Mouse (Mus musculus) embryonic stem cell, embryonic (primary cell): ENCODE results near the gene 6030408B16Rik.

Experiments used
- CTCF ChIA-PET, 4 experiments: fragments of 300-600 bp in 2 of 4; fragments of 350-600 bp in 2 of 4; sonication (Branson Sonifier 250); formaldehyde crosslinking; loops; one replicate each; lab custom pipeline; 2022; ENCODE audit warnings: inconsistent platforms in 2 of 4; lab: Charles Lee
- POLR2A ChIA-PET, 4 experiments: fragments of 300-600 bp in 2 of 4; fragments of 350-600 bp in 2 of 4; sonication (Branson Sonifier 250); formaldehyde crosslinking; loops; one replicate each; lab custom pipeline; 2022; ENCODE audit warnings: antibody characterized with exemption in 4 of 4, inconsistent platforms in 1 of 4; lab: Charles Lee

The 6030408B16Rik gene

DNA sequence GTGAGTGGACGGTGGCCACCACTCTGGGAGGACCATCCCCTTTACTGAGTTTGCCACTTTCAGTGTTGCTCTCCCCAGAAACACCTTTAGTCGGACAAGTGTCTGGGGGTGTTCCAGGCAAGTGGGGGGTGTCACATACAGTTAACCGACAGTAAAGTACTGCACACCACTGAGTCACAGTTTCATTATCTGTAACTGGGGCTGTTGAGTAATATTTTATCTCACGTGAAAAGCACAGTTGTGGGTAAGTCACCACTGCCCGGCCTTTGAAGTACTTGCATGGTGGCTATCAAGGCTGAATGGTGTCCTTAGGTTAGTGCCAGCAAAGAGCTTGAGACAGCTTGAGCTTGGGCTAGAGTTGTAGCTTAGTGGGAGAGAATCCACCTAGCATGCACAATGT is 10.5 kb upstream of the 6030408B16Rik start:
- CTCF ChIA-PET = interaction anchor here (1.0 to 2.5 kb wide), 15 partner anchors 9 to 109 kb away, joined by 3 to 22 read pairs (median 7); partner anchors contain the start of gene 6030408B16Rik (in 1 of the 4)
- POLR2A ChIA-PET = interaction anchor here (0.6 to 16.9 kb wide), 18 partner anchors 9 to 138 kb away, joined by 3 to 268 read pairs (median 7); partner anchors contain the start of genes 6030408B16Rik (in 1 of the 4) and Nr4a1 (in 1 of the 4)

DNA sequence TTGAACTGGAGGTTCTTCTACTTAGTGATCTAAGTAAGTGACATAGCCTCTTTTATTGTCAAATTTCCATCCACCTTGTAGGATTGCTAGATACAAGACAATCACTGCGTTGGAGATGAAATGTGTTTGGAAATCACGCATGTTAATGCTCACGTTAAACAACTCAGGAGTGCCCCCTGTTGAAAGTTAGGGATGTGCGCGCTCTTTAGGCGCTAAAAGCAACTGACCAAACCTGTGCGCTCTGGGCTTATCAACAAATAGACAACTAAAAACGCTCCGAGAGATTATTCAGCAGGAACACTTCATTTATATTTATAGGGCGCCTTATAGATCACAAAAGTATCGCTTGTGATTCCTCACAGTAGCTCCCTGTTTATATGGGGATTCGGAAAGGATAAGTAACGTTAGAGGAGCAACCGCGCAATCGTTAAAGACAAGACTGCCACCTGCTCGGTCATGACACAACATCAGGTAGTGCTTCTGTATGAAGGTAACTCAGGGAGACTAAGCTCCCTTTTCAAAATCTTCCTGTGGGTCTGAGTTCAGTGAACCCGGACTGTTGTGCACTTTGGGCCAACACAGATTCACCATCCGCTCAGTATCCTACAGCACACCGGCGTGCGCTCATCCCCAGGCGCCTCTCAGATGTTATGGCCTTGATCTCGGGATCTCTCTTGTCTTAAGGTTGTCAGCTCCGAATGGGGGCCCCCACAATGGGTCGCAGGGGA is 9.7 kb upstream of the 6030408B16Rik start:
- CTCF ChIA-PET = interaction anchor here (0.6 to 2.5 kb wide), 40 partner anchors 8 to 825 kb away, joined by 3 to 22 read pairs (median 4); partner anchors contain the start of gene 6030408B16Rik (in 2 of the 4)
- POLR2A ChIA-PET = interaction anchor here (0.5 to 16.9 kb wide), 42 partner anchors 8 to 790 kb away, joined by 3 to 268 read pairs (median 5); partner anchors contain the start of genes 6030408B16Rik (in 1 of the 4), Eif4b (in 1 of the 4) and Nr4a1 (in 1 of the 4)

DNA sequence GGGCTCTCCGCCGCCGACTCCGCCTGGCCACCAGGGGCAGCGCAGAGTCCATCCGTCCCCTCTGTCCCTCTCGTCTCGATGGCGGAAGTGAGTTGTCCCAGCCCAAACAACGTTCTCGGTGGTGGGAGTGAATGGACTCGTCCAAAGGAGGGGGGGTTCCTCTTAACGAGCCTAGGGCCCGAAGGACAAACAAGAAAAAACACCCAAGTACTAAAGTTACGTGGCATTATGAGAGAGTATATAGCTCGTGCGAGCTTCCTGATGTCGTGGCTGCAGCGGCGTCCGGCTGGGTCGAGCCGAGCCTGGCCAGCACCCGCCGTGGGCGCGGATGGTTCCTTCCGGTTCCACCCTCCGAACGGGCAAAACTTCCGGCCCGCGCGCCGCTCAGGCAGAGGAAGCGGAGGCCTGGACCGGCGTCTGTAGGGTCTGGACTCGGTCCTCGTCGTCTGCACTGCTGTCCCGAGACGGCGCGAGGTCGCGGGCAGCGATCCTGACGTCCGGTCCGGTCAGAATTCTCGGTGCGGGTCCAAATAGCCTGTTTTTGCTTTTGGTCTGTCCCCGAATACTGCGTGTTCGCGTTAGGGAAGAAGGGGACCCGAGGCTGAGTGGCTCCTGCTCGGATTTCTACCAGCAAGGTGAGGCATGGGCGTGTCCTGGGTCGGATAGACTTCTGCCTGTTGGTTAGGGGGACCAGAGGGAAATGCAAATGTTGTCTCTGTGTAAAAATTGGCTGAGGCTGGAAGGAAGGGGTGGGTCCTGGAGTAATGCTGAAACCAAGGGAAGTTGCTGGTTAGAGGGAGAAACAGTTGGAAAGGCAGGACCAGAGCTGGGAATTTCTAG is 8.9 kb upstream of the 6030408B16Rik start, which contains the start of gene Atg101:
Gene Atg101 (plus strand): TSS at position 362 of the 840 bp plus-strand sequence.
- POLR2A ChIA-PET = interaction anchor here (0.7 to 16.9 kb wide), 41 partner anchors 7 to 789 kb away, joined by 3 to 268 read pairs (median 5); partner anchors contain the start of genes 6030408B16Rik (in 1 of the 4), Eif4b (in 1 of the 4) and Nr4a1 (in 1 of the 4)
- CTCF ChIA-PET = interaction anchor here (0.6 to 3.2 kb wide), 37 partner anchors 9 to 824 kb away, joined by 3 to 22 read pairs (median 4); partner anchors contain the start of gene 6030408B16Rik (in 2 of the 4)

DNA sequence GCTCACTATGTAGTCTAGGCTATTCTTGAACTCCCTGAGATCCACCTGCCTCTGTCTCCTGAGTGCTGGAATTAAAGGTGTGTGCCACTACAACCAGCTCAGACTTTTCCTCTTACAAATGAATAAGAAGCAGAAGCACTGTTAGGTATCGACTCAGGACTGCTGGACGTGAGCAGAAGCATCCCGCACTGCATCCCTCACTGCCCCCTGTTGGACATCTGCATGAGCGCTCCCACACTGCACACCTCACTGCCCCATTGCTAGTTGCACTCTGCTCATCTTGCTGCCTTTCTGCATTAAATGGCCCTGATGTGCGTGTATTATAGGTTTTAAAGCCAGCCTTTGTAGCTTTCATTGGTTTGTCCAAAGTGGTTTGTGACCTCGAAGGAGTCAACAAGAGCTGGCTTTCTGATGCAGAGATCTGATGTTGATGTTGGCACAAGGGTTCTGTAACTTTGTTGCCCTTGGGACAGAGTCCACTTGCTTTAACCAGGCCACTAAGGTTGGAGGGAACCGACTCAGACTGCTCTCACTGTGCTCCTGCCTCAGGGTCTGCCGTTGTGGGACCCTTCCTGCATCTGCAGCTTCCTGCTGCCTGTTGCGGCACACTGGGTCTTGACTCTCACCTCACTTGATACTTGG is 6.8 kb upstream of the 6030408B16Rik start:
- ChIA-PET POLR2A (interaction anchor here in 3 of 4 experiments (0.6 to 16.9 kb wide), 15 partner anchors 10 to 62 kb away, joined by 3 to 268 read pairs (median 4); partner anchors contain the start of gene Nr4a1 (in 1 of the 3)), CTCF (interaction anchor here (0.6 to 3.2 kb wide), 18 partner anchors 10 to 193 kb away, joined by 3 to 14 read pairs (median 4); no protein-coding TSS in a partner anchor)

DNA sequence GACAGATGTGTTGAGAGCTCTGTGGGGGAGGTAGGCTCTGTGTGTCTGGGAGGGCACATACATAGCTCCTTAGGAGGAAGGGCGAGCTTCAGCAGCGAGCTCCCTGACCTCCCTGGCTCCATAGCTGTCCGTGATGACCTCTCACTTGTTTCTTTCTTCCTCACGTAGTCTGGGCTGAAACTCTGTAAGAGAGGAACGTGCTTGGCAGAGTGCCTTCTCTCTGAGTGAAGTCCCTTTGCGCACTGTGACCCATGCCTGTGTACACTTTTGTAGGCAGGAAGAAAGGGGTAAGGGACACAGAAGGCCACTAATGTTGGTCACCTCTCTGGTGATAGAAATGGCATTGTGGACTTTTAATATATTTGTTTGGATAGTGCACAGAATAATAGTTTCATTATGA is 5.7 kb upstream of the 6030408B16Rik start:
- ChIA-PET CTCF (interaction anchor here in 3 of 4 experiments (0.5 to 3.2 kb wide), 8 partner anchors 11 to 848 kb away, joined by 3 to 14 read pairs (median 4); no protein-coding TSS in a partner anchor), POLR2A (interaction anchor here in 3 of 4 experiments (0.6 to 16.9 kb wide), 8 partner anchors 11 to 541 kb away, joined by 3 to 268 read pairs (median 4); partner anchors contain the start of gene Nr4a1 (in 1 of the 3))

DNA sequence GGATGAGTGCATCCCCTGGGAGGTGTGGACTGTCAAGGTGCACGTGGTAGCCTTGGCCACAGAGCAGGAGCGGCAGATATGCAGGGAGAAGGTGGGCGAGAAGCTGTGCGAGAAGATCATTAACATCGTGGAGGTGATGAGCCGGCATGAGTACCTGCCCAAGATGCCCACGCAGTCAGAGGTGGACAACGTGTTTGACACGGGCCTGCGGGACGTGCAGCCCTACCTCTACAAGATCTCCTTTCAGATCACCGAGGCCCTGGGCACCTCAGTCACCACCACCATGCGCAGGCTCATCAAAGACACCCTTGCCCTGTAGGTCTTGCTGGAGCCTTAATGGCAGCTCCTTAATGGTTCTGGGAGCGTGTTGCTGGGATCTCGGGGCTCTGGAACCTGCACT is 2.7 kb upstream of the 6030408B16Rik start:
- ChIA-PET POLR2A (interaction anchor here (0.6 to 2.0 kb wide), 10 partner anchors 12 to 55 kb away, joined by 3 to 9 read pairs (median 4); no protein-coding TSS in a partner anchor), CTCF (interaction anchor here in 2 of 4 experiments (1.1 to 2.9 kb wide), 5 partner anchors 24 to 50 kb away, joined by 3 to 11 read pairs (median 7); no protein-coding TSS in a partner anchor)

DNA sequence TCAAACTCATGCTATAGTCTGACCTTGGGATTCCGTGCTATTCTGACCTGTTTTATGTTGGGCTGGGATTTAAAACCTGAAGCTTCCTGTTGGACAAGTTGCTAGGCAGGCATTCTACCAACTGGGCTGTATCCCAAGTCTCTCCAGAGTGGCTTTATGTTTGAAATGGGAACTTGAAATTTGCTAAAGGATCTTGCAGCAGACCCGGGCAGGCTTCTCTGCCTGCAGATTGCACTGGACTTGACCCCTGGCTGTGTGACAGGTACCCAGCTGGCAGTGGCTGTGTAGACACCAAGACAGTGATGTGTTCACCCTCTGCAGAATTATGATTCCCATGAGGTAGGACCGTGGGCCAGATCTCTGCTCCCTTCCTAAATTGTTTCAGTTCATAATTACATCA is 1.0 kb upstream of the 6030408B16Rik start:
- POLR2A ChIA-PET = interaction anchor here (0.6 to 1.9 kb wide), 16 partner anchors 9 to 70 kb away, joined by 3 to 9 read pairs (median 4); partner anchors contain the start of gene Atg101 (in 1 of the 4)
- CTCF ChIA-PET = interaction anchor here in 2 of 4 experiments (1.2 to 2.9 kb wide), 6 partner anchors 9 to 70 kb away, joined by 4 to 11 read pairs (median 7); no protein-coding TSS in a partner anchor

DNA sequence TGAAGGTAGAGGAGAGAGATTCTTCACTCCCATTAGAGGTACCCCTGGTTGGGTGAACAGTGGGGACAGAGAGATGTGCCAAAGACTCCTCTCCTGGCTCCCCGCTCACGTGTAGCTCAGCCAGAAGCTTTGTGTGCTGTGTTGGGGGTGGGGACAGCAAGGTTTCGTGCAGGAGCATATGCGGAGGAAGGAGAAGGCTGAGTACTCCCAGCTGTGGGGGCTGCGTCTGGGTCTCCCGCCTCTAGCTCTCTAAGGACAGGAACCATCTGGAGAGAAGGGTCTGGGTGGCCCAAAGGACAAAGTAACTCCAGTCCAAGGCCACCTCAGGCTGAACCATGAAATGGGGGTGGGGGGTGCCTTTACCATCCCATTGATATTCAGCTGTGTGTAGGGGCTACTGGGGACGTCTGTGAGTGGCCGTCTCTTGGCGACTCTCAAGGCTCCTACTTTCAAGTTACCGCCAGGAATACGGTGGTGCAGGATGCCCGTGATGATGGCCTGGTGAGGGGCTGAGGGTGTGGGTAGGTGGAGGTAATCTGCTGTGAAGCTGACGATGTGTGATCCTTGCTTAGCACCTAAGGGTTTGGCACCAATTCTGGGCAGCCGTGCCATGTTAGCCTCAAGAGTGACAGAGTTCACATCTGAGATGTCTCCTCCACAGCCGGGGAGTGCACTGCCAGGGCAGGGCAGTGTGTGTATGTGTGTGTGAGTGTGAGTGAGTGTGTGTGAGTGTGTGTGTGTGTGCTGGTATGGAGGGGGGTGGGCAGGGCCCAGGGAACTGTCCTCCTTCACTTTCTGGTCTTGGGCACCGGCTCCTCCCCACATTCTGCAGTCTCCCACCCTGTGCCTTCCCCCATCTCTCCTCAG is 1.2 kb downstream of the 6030408B16Rik start:
- ChIA-PET CTCF (interaction anchor here (0.5 to 3.9 kb wide), 16 partner anchors 11 to 690 kb away, joined by 3 to 20 read pairs (median 4); partner anchors contain the start of gene Atg101 (in 1 of the 4)), POLR2A (interaction anchor here in 3 of 4 experiments (0.7 to 2.3 kb wide), 16 partner anchors 9 to 78 kb away, joined by 3 to 11 read pairs (median 4); partner anchors contain the start of genes Atg101 (in 3 of the 3) and Nr4a1 (in 1 of the 3))

DNA sequence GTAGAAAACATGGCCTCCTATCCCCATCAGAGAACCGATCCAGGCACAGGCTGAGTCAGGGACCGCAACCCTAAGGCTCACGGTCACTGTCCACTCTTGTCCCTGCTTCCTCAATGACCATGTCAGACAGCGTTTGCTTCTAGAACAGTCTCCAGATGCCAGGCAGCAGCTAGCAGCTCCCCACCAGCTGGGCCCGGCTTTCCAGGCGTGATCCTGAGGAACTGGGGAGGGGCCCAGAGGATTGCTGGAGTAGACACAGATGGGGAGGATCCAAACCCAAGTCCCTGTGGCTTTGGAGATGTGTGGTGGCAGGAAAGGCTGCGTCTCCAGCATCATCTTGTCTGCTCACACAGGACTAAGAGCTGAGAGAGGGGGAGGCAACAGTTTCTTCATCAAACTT is 2.1 kb downstream of the 6030408B16Rik start:
- ChIA-PET POLR2A (interaction anchor here in 3 of 4 experiments (0.6 to 2.3 kb wide), 7 partner anchors 12 to 178 kb away, joined by 3 to 8 read pairs (median 4); partner anchors contain the start of genes Atg101 (in 1 of the 3), Krt86 (in 1 of the 3) and Nr4a1 (in 1 of the 3)), CTCF (interaction anchor here (0.6 to 3.9 kb wide), 6 partner anchors 19 to 194 kb away, joined by 3 to 20 read pairs (median 3); no protein-coding TSS in a partner anchor)

DNA sequence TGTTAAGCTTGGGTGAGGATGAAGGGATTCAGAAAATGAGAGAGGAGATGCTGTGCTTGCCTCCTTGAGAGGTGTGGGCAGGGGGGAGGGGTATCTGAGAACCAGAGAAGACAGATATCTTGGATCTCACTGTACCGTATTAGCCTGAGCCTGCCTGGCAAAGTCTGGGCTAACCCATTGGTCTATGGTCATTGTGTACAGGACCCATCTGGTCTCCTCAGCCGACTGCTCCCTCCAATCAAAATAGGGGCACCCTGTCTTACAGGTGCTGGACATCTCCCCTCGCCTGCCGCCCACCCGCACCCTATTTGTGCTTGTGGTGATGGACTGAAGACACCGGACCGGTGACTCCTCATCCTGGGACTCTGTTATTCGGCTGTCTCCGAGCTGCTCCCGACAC is 2.6 kb downstream of the 6030408B16Rik start:
- CTCF ChIA-PET = interaction anchor here in 3 of 4 experiments (0.6 to 3.9 kb wide), 7 partner anchors 18 to 195 kb away, joined by 3 to 20 read pairs (median 3); no protein-coding TSS in a partner anchor
- POLR2A ChIA-PET = interaction anchor here (0.6 to 2.3 kb wide), 7 partner anchors 12 to 178 kb away, joined by 3 to 8 read pairs (median 4); partner anchors contain the start of genes Atg101 (in 1 of the 4) and Krt86 (in 1 of the 4)

DNA sequence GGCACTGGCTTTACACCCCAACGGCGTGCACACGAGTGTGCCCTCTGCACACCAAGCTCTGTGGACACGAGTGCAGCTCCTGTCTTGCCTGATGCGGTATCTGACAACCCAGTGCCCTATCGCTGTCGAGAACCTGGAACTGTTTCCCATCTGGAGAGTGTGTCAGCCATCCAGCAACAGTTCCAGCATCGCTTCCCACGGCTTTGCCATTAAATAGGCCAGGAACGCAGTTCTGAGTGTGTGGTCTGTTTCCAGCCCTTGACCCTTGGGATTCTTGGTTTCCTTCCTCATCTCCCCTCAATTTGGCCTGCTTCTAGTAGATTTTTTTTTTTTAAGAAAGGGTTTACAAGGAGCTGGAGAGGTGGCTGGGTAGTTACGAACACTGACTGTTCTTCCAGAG is 3.1 kb downstream of the 6030408B16Rik start:
- POLR2A ChIA-PET = interaction anchor here in 3 of 4 experiments (0.6 to 2.3 kb wide), 7 partner anchors 13 to 795 kb away, joined by 3 to 8 read pairs (median 3); partner anchors contain the start of gene Atg101 (in 1 of the 3)
- CTCF ChIA-PET = interaction anchor here in 3 of 4 experiments (0.6 to 3.9 kb wide), 8 partner anchors 18 to 485 kb away, joined by 3 to 20 read pairs (median 3); no protein-coding TSS in a partner anchor

DNA sequence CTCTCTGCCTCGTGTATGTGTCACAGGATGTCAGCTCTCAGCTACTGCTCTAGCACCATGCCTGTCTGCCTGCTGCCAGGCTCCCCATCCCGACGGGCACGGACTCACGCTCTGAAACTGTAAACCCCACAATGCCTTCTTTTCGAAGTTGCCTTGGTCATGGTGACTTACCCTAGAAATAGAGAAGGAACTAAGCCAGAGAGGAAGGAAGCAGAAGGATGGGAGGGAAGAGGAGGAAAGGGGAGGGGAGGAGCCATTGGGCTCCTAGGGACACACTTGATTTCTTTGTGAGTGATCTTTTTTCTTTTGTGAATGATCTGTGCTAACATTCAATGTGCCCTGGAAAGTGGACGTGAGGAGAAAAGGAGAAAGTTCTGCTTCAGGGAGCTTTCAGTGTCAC is 5.0 kb downstream of the 6030408B16Rik start:
- ChIA-PET POLR2A (interaction anchor here in 2 of 4 experiments (0.9 to 1.5 kb wide), 5 partner anchors 15 to 57 kb away, joined by 3 to 7 read pairs (median 4); no protein-coding TSS in a partner anchor), CTCF (interaction anchor here (0.6 to 3.0 kb wide), 5 partner anchors 18 to 163 kb away, joined by 3 to 13 read pairs (median 9); no protein-coding TSS in a partner anchor)

DNA sequence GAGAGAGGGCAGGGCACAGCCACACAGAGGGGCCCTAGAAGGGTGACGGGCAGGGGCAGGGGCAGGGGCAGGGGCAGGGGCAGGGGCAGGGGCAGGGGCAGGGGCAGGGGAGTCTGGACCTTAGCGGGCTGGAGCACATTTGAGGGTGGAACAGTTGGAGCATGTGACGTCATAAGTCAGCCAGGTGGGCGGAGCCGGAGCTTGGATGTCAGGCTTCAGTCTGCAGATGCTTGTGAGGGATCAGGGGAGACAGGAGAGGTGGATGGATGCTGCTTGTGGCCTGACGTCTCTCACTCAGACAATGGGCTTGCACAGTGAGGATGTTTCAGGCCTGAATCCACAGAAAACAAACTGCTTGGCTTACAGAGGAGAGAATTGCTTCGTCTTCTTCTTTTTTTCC is 5.5 kb downstream of the 6030408B16Rik start:
- ChIA-PET POLR2A (interaction anchor here (0.5 to 1.5 kb wide), 13 partner anchors 12 to 661 kb away, joined by 3 to 11 read pairs (median 3); no protein-coding TSS in a partner anchor), CTCF (interaction anchor here (0.5 to 3.0 kb wide), 10 partner anchors 13 to 164 kb away, joined by 3 to 13 read pairs (median 4); no protein-coding TSS in a partner anchor)

DNA sequence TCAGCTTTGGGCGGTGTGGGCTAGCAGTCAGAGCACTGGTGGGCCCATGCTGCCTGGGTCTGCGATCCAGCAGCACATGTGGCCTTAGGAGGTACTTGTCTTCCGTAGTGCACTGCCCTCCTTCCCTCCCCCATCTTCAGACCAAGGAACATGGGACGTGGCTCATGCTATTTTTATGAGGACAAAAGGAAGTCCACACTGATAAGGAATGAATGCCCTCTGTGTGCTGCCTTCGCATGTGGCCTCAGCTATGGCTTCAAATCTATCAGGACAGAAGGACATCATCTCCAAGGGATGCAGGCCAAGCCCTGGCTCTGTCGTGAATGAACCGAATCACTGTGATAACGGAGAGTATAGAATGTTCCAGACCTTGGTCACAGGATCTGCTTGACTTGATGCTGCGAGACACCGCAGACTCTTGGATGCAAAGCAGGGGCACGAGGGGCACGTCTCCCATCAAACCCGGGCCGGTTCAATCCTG is 6.5 kb downstream of the 6030408B16Rik start:
- POLR2A ChIA-PET = interaction anchor here in 1 of 4 experiments (1.0 to 1.3 kb wide), 2 partner anchors 11 to 17 kb away, joined by 3 read pairs; no protein-coding TSS in a partner anchor

More for the DNA sequence above, 6.5 kb downstream of the 6030408B16Rik start:
- CTCF ChIA-PET = interaction anchor here in 2 of 4 experiments (0.9 to 3.0 kb wide), 5 partner anchors 14 to 57 kb away, joined by 3 to 13 read pairs (median 4); no protein-coding TSS in a partner anchor
